Mouse (Mus musculus): ENCODE measurements at regions not wholly inside any gene's neighbourhood (a gene's known extent, or its start where the extent isn't known, plus 50 kb on each side); places are given as distances from the start of the nearest gene placed in this dataset.

- WGBS = 92% methylated on average over 3 of the region's 3 CpGs
- no peak overlapping the region for H3K4me2 ChIP-seq (ENCODE audit: low read depth)
- H3K27me3 ChIP-seq (ENCODE audit: control insufficient read depth, insufficient read depth, low read length) = no peaks in the 10 kb centered on the region
- H3K4me3 ChIP-seq (ENCODE audit: low read depth, low read length) = no peak overlapping the region
- DNase-seq (ENCODE audit: low spot score) = no peak
- no peak overlapping the region for H3K27ac ChIP-seq (ENCODE audit: low read depth, low read length)
- no peak for ATAC-seq (ENCODE audit: insufficient read depth, low FRiP score, low TSS enrichment)
- no peaks in the 10 kb centered on the region for H3K9me3 ChIP-seq (ENCODE audit: control insufficient read depth, low read length)
- no peaks in the 10 kb centered on the region for H3K36me3 ChIP-seq (ENCODE audit: control insufficient read depth, insufficient read depth, low read length)
- no peaks in the 10 kb centered on the region for H3K4me1 ChIP-seq (ENCODE audit: control insufficient read depth, insufficient read depth, low read length)
- no peak overlapping the region for H3K9ac ChIP-seq (ENCODE audit: low read length)
These were observed 146.5 kb upstream of the Plcz1 start for GRCm38 (mm10) chr6:140187733-140188132.

GRCm38 (mm10) chr6:140187106-140187505 lies 145.8 kb upstream of the Plcz1 start:
- no peaks in the 10 kb centered on the region for H3K9me3 ChIP-seq (ENCODE audit: control insufficient read depth, low read length)
- no peaks in the 10 kb centered on the region for H3K27me3 ChIP-seq (ENCODE audit: control insufficient read depth, insufficient read depth, low read length)
- DNase-seq (ENCODE audit: low spot score) (no peak), ATAC-seq (ENCODE audit: insufficient read depth, low FRiP score, low TSS enrichment) (no peak)
- no peak overlapping the region for H3K27ac ChIP-seq (ENCODE audit: low read depth, low read length)
- no peaks in the 10 kb centered on the region for H3K4me1 ChIP-seq (ENCODE audit: control insufficient read depth, insufficient read depth, low read length)
- whole genome bisulfite sequencing = 32% methylated on average over 6 of the region's 6 CpGs
- H3K4me2 ChIP-seq (ENCODE audit: low read depth) = no peak overlapping the region
- H3K4me3 ChIP-seq (ENCODE audit: low read depth, low read length) = no peak overlapping the region
- H3K9ac ChIP-seq (ENCODE audit: low read length) = no peak overlapping the region
- H3K36me3 ChIP-seq (ENCODE audit: control insufficient read depth, insufficient read depth, low read length) = no peaks in the 10 kb centered on the region

DNA sequence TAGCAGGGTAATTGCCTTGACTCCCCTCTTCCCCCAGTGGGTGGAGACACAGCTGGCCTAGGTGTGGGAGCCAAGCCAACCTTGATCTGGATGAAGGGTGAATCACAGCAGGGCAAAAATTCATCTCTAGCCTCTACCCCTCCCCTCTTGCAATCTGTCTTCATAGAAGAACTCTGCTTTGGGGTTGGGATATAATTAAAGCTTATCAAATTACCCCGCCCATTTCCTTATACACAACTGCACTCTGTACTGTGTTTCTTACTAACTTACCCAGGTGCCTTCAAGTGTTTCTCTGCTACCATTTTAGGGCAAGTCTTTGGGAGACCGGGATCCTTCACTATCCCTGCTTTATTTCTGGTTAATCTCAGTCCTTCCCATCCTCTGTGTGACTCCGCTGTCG lies 138.7 kb upstream of the Plcz1 start:
- 94% methylated on average over 4 of the region's 4 CpGs for WGBS
- H3K4me3 ChIP-seq (ENCODE audit: low read depth, low read length) = no peak overlapping the region

GRCm38 (mm10) chr6:140178425-140179193 lies 137.4 kb upstream of the Plcz1 start:
- Histone ChIP-seq H3K4me1 (ENCODE audit: control insufficient read depth, insufficient read depth, low read length) (no peaks in the 10 kb centered on the region), H3K4me3 (ENCODE audit: low read depth, low read length) (no peak overlapping the region), H3K27ac (ENCODE audit: low read depth, low read length) (no peak overlapping the region), H3K4me2 (ENCODE audit: low read depth) (no peak overlapping the region), H3K9me3 (ENCODE audit: control insufficient read depth, low read length) (no peaks in the 10 kb centered on the region), H3K9ac (ENCODE audit: low read length) (no peak overlapping the region), H3K27me3 (ENCODE audit: control insufficient read depth, insufficient read depth, low read length) (no peaks in the 10 kb centered on the region), H3K36me3 (ENCODE audit: control insufficient read depth, insufficient read depth, low read length) (no peaks in the 10 kb centered on the region)
- ATAC-seq (ENCODE audit: insufficient read depth, low FRiP score, low TSS enrichment) = no peak
- DNase-seq (ENCODE audit: low spot score) = no peak
- 91% methylated on average over 12 of the region's 12 CpGs for WGBS

More for the DNA sequence above, 138.7 kb upstream of the Plcz1 start:
- Histone ChIP-seq H3K9ac (ENCODE audit: low read length) (no peak overlapping the region), H3K4me1 (ENCODE audit: control insufficient read depth, insufficient read depth, low read length) (no peaks in the 10 kb centered on the region), H3K27ac (ENCODE audit: low read depth, low read length) (no peak overlapping the region), H3K27me3 (ENCODE audit: control insufficient read depth, insufficient read depth, low read length) (no peaks in the 10 kb centered on the region), H3K36me3 (ENCODE audit: control insufficient read depth, insufficient read depth, low read length) (no peaks in the 10 kb centered on the region), H3K4me2 (ENCODE audit: low read depth) (no peak overlapping the region), H3K9me3 (ENCODE audit: control insufficient read depth, low read length) (no peaks in the 10 kb centered on the region)
- DNase-seq (ENCODE audit: low spot score) = no peak
- ATAC-seq (ENCODE audit: insufficient read depth, low FRiP score, low TSS enrichment) = no peak

- H3K4me3 ChIP-seq (ENCODE audit: low read depth, low read length) = no peak overlapping the region
- 91% methylated on average over 9 of the region's 9 CpGs for WGBS
- ATAC-seq (ENCODE audit: insufficient read depth, low FRiP score, low TSS enrichment) (no peak), DNase-seq (ENCODE audit: low spot score) (no peak)
- H3K9me3 ChIP-seq (ENCODE audit: control insufficient read depth, low read length) = no peaks in the 10 kb centered on the region
- no peak overlapping the region for H3K4me2 ChIP-seq (ENCODE audit: low read depth)
- no peaks in the 10 kb centered on the region for H3K4me1 ChIP-seq (ENCODE audit: control insufficient read depth, insufficient read depth, low read length)
- no peaks in the 10 kb centered on the region for H3K36me3 ChIP-seq (ENCODE audit: control insufficient read depth, insufficient read depth, low read length)
- H3K27ac ChIP-seq (ENCODE audit: low read depth, low read length) = no peak overlapping the region
- H3K27me3 ChIP-seq (ENCODE audit: control insufficient read depth, insufficient read depth, low read length) = no peaks in the 10 kb centered on the region
- H3K9ac ChIP-seq (ENCODE audit: low read length) = no peak overlapping the region
These were observed 131.5 kb upstream of the Plcz1 start for GRCm38 (mm10) chr6:140172716-140173115.

GRCm38 (mm10) chr6:140169836-140170235 lies 128.6 kb upstream of the Plcz1 start:
- Histone ChIP-seq H3K9me3 (ENCODE audit: control insufficient read depth, low read length) (no peaks in the 10 kb centered on the region), H3K4me2 (ENCODE audit: low read depth) (no peak overlapping the region), H3K36me3 (ENCODE audit: control insufficient read depth, insufficient read depth, low read length) (no peaks in the 10 kb centered on the region), H3K4me1 (ENCODE audit: control insufficient read depth, insufficient read depth, low read length) (no peaks in the 10 kb centered on the region), H3K27me3 (ENCODE audit: control insufficient read depth, insufficient read depth, low read length) (no peaks in the 10 kb centered on the region), H3K9ac (ENCODE audit: low read length) (no peak overlapping the region), H3K27ac (ENCODE audit: low read depth, low read length) (no peak overlapping the region), H3K4me3 (ENCODE audit: low read depth, low read length) (no peak overlapping the region)
- WGBS = 97% methylated on average over 3 of the region's 3 CpGs
- DNase-seq (ENCODE audit: low spot score) (no peak), ATAC-seq (ENCODE audit: insufficient read depth, low FRiP score, low TSS enrichment) (no peak)

- Histone ChIP-seq H3K9ac (ENCODE audit: low read length) (no peak overlapping the region), H3K4me2 (ENCODE audit: low read depth) (no peak overlapping the region), H3K9me3 (ENCODE audit: control insufficient read depth, low read length) (no peaks in the 10 kb centered on the region), H3K27me3 (ENCODE audit: control insufficient read depth, insufficient read depth, low read length) (no peaks in the 10 kb centered on the region), H3K36me3 (ENCODE audit: control insufficient read depth, insufficient read depth, low read length) (no peaks in the 10 kb centered on the region), H3K4me1 (ENCODE audit: control insufficient read depth, insufficient read depth, low read length) (no peaks in the 10 kb centered on the region), H3K27ac (ENCODE audit: low read depth, low read length) (no peak overlapping the region), H3K4me3 (ENCODE audit: low read depth, low read length) (no peak overlapping the region)
- ATAC-seq (ENCODE audit: insufficient read depth, low FRiP score, low TSS enrichment) = no peak
- 82% methylated on average over 4 of the region's 4 CpGs for WGBS
- DNase-seq (ENCODE audit: low spot score) = no peak
These were observed 125.9 kb upstream of the Plcz1 start for GRCm38 (mm10) chr6:140167182-140167581.

DNA sequence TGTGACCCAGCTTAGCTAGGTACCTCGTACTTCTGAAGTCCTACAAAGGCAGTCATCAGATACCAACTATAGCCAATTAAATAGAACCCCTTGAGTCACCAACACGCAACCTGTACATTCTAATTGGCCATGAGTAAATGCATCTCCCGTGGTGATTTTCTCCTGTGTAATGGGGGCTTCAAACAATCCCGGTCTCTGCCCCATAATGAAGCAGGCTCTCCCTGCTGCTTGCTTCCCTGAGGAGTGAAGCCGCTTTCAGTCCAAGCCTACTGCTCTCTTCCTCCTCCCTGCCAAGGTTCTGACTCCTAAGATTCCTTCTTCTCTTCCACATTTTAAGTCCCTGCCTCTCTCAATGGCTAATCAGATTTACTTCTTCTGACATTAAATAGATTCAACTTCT lies 121.5 kb upstream of the Plcz1 start:
- H3K9me3 ChIP-seq (ENCODE audit: control insufficient read depth, low read length) = no peaks in the 10 kb centered on the region
- no peak for ATAC-seq (ENCODE audit: insufficient read depth, low FRiP score, low TSS enrichment)
- 88% methylated on average over 5 of the region's 5 CpGs for WGBS
- H3K36me3 ChIP-seq (ENCODE audit: control insufficient read depth, insufficient read depth, low read length) = no peaks in the 10 kb centered on the region
- no peaks in the 10 kb centered on the region for H3K27me3 ChIP-seq (ENCODE audit: control insufficient read depth, insufficient read depth, low read length)
- no peak overlapping the region for H3K4me3 ChIP-seq (ENCODE audit: low read depth, low read length)
- no peak for DNase-seq (ENCODE audit: low spot score)
- H3K4me2 ChIP-seq (ENCODE audit: low read depth) = no peak overlapping the region
- H3K9ac ChIP-seq (ENCODE audit: low read length) = no peak overlapping the region
- no peak overlapping the region for H3K27ac ChIP-seq (ENCODE audit: low read depth, low read length)
- H3K4me1 ChIP-seq (ENCODE audit: control insufficient read depth, insufficient read depth, low read length) = no peaks in the 10 kb centered on the region

DNA sequence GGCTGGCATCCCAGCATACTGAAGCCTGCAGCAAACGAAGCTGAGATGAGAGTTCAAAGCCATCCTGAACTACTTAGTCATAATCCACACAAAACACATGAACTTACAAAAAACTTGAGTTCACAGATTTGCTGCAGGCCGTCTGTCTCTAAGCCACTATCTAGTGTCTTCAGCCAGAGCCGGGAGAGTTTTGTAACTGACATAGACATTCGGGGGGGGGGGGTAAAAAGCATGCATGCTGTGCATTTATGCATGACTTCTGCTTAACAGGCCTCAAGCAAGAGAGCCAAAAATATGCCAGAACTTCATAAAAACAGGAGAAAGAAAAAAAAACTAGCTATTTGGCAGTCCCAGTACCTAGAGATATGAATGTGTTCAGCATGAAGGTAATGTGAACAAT lies 120.2 kb upstream of the Plcz1 start:
- ATAC-seq (ENCODE audit: insufficient read depth, low FRiP score, low TSS enrichment) = no peak
- WGBS = 73% methylated on average over 4 of the region's 4 CpGs

More for the DNA sequence above, 120.2 kb upstream of the Plcz1 start:
- no peak for DNase-seq (ENCODE audit: low spot score)
- no peaks in the 10 kb centered on the region for H3K27me3 ChIP-seq (ENCODE audit: control insufficient read depth, insufficient read depth, low read length)
- H3K4me3 ChIP-seq (ENCODE audit: low read depth, low read length) = no peak overlapping the region
- H3K27ac ChIP-seq (ENCODE audit: low read depth, low read length) = no peak overlapping the region
- H3K4me1 ChIP-seq (ENCODE audit: control insufficient read depth, insufficient read depth, low read length) = no peaks in the 10 kb centered on the region
- H3K36me3 ChIP-seq (ENCODE audit: control insufficient read depth, insufficient read depth, low read length) = no peaks in the 10 kb centered on the region
- no peaks in the 10 kb centered on the region for H3K9me3 ChIP-seq (ENCODE audit: control insufficient read depth, low read length)
- H3K4me2 ChIP-seq (ENCODE audit: low read depth) = no peak overlapping the region
- no peak overlapping the region for H3K9ac ChIP-seq (ENCODE audit: low read length)
